Mouse (Mus musculus) v-Abl transformed pro-B cells (cell line): ENCODE results near the gene 1700025G04Rik.

Experiments used
- in situ Hi-C, 2 experiments: fragments of 400-800 bp; cut with MboI; formaldehyde crosslinking; loops; one replicate each; pipeline ENCODE4 v1.15.1; 2025; ENCODE audit not compliant: unreplicated experiment in 2 of 2

The 1700025G04Rik gene

DNA sequence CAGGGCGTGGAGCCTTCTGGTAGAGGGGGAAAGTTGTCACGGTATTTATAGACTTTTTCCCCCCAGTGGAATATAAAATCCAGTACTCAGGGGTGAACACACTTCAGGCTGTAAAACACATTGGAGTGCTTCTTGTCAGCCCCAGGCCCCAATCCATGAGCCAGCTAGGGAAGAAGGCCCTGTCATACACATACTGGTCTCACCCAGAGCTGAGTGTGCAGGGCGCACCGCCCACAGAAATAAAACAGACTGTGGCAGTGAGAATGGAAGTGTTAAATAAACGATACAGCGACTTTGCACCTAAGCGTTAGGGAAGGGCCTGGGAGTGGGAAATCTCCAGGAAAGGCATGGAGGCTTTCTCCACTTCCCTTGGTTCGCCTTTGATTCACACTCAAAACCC is 50.3 kb downstream of the 1700025G04Rik start:
- in situ Hi-C loops: no loop called here

DNA sequence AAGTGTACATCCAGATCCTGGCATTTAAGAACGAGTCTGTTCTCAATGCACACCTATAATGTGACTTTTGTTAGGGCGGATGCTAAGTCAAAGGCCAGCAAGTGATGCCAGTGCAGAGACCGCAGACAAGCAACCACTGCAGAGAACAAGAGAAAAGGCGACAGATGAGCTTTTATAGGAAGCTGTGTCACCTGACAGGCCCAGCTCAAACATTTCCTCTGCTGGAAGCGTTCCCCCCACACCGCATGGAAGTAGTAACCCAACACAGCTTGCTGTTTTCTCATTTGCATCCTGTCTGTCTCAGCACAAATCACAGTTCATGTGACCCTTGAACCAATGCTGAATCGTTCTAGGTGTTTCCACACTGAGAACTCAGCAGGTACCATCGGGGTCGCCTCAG is 51.8 kb downstream of the 1700025G04Rik start:
- in situ Hi-C loops: no loop called here

DNA sequence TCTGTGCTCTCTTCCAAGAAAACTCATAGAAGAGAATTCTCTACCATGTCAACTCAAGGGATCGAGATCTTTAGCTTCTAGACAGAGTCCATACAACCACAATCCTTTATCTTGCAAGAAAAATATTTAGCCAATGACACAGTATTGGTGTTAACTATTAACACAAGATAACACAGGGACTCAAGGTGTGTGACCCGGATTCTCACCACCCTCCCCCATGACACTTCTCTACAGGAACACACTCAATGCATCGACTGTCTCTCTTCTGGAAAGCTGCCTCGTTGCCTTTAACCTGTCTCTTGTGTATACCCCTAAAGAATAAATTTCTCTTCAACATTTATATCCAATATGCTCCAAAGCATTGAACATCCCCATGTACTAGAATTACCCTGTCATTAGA is 52.3 kb downstream of the 1700025G04Rik start:
- in situ Hi-C loops: no loop called here

DNA sequence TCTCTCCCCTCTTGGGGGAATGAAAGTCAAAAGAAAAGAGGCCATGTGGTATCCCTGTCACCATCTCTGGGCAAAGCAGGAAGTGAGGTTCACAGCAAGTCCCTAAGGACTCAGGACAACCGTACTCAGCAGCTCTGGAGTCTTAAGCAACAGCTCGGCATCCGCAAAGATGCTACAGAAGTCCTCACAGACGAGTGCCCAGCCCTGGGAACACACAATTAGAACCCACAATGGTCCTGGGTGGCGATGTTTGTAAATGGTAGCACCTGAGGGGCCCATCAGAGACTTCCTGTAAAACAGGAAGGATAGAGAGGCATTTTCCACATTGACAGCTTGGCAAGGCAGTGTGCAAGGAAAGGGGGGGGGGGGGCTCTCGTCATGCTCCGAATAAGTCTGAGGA is 55.2 kb downstream of the 1700025G04Rik start:
- in situ Hi-C loops: no loop called here

- in situ Hi-C loops: no loop called here
These were observed 56.2 kb downstream of the 1700025G04Rik start for GRCm38 (mm10) chr1:152033731-152034130.

GRCm38 (mm10) chr1:152032144-152032543 is 57.8 kb downstream of the 1700025G04Rik start:
- in situ Hi-C loops: no loop called here

DNA sequence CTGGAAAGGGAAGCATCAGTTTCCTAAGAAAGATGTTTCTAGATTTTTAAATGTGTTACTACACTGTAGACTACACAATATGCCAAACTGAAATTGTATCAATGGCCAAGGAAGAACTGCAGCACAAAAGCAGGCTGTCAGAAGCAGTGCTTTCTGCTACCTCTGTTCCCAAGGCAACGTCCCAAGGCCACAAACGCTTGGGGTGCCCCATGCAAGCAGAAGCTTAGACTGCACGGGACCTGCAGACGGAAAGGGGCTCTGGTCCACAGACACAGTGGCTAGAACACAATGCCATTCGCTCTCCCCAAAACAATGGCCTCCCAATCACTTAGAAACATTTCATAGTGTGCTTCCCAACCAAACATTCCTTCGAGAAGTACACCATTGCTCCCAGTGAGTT is 59.4 kb downstream of the 1700025G04Rik start:
- in situ Hi-C loops: no loop called here

- in situ Hi-C loops: no loop called here
These were observed 61.2 kb downstream of the 1700025G04Rik start for GRCm38 (mm10) chr1:152028718-152029117.

- in situ Hi-C loops: no loop called here
These were observed 63.2 kb downstream of the 1700025G04Rik start for GRCm38 (mm10) chr1:152026762-152027161.

- in situ Hi-C loops: no loop called here
These were observed 64.6 kb downstream of the 1700025G04Rik start for GRCm38 (mm10) chr1:152025308-152025707.

DNA sequence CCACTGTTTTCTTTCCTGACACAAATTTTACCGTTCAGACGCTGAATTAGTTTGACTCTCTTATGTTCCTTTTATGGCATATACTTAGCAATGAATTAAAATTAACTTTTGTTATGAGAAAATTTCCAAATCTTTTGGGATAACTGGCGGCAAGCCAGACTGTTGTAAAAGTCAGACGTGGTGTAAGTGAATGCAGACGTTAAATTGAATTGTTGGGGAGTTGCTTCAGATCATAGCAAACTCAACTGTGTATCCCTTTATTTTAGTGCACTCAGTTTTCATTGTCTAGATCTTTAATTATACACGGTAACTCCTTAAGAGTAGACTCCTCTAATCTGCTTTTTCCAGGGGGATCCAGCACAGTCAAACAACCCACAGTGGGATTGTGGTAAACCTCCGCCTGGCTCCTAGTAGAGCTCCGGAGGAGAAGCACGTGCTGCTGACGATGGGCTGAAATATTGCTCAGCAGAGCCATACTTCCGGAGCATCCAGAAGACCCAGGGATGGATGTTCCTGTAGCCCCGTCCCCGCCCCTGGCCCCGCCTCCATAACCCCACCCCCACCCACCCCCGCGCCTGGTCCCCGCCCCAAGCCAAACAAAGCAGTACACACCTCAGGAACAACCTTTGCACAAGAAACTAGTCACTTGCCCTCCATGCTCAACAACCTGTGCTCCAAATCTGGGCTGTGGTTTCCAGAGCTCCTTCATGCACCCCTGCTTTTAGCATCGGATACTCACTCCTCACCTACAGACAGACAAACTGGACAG is 65.7 kb downstream of the 1700025G04Rik start:
- in situ Hi-C loops: no loop called here

- in situ Hi-C loops: no loop called here
These were observed 69.1 kb downstream of the 1700025G04Rik start for GRCm38 (mm10) chr1:152020812-152021211.

DNA sequence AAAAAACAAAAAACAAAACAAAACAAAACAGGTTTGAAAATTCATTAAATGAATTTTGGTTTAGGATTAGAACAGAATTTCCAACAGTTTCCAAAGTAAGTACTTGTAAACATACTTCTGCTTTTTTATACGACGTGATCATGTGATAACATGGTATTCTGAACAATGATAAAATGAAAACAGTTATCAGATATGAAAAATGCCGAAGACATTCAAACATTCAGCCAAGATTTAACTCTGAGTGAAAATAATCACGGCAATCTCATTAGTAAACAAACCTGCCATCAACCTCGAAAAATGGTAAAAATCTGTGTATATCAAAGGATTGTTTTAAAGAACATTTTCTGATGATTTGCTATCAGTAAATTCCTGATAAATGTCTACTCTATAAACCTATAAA is 69.9 kb downstream of the 1700025G04Rik start:
- in situ Hi-C loops: no loop called here

DNA sequence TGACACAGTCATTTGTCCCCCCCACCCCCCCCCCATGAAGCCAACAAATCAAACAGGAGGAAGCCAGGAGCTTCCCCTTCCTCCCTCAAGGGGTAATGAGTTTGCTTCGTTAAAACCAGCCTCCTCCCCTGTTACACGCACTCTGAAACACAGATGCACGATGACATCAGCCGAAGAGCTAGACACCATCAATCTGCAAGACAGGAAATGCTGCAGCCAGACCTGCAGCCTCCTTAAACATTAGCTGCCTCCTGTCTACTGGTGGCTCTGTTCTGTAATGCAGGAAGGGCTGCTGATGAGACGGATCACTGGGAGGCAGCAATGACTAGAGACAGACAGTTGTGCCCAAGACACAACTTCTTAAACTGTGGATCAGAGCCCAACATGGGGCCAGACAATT is 70.7 kb downstream of the 1700025G04Rik start:
- in situ Hi-C loops: no loop called here

DNA sequence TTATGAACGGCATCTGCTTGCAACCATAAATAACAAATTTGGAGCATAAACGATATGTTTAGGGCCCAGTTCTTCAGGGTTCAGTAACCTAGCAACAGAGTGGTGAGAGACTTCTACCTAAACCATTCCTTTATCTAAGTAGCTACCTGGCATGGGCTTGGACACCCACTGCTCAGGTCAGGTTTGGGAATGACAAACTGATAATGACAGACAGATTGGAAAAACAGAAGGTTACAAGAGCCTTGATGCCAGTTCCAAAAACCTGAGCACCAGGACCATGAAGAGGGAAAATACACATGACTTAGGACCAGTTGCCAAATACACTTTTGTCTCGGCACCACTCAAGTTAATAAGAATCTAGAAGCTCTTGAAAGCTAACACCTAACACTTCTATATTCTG is 71.6 kb downstream of the 1700025G04Rik start:
- in situ Hi-C loops: no loop called here

DNA sequence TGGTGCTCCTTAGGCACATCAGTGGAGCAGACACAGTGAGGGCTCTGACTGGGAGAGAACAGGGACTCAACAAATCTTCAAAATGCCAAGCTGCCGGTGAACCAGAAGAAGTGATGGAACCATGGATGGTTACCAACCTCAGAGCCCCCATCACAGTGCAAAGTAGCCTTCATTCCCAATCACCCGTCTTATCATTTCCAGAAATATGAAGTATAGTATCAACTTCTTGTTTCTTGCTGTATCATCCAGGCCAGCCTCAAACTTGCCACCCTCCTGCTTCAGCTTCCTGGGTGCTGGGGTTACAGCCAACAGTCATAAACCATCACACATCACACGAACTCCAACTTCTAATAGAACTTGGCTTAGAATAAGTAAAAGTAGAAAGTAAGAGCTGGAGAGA is 73.3 kb downstream of the 1700025G04Rik start:
- in situ Hi-C loops: no loop called here

GRCm38 (mm10) chr1:152015555-152016125 is 74.3 kb downstream of the 1700025G04Rik start:
- in situ Hi-C loops: no loop called here

DNA sequence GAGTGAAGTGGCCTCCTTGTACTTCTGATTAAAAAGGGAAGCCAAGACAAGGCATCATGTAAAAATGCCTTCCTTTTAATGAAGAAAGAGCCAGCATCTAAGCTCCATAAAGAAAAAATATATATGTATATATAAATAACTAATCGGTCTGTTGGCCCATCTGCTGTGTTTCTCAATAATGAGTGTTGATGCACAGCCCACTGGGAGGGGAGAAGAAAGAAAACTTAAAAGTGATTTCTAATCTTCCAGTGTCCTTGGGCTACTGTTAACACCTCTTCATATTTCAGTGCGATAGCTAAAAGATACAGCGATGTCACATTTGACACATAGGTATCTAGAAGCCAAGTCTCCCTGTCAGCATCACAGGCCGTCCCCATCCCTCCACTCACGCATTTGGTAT is 78.2 kb downstream of the 1700025G04Rik start:
- in situ Hi-C loops: no loop called here

GRCm38 (mm10) chr1:152010251-152010980 is 79.5 kb downstream of the 1700025G04Rik start:
- in situ Hi-C loops: no loop called here

GRCm38 (mm10) chr1:152008473-152008991 is 81.4 kb downstream of the 1700025G04Rik start:
- in situ Hi-C loops: no loop called here

- in situ Hi-C loops: no loop called here
These were observed 83.4 kb downstream of the 1700025G04Rik start for GRCm38 (mm10) chr1:152006529-152006928.
